Mouse (Mus musculus) small intestine, adult 2 months (tissue): ENCODE results near the gene Prlr.

Experiments used
- CTCF ChIP-seq: fragments of 200-500 bp; IDR thresholded peaks from 2 replicates; pipeline ENCODE4 v1.5.1; 2012; ENCODE audit warnings: low read depth, mild to moderate bottlenecking, control low read depth, inconsistent platforms, low read length, moderate library complexity, mixed read lengths; ENCODE audit not compliant: insufficient replicate concordance, insufficient read length; ENCODE audit errors: extremely low read depth
- POLR2A ChIP-seq: fragments of 200-500 bp; IDR thresholded peaks from 2 replicates; pipeline ENCODE4 v1.6.1; 2012; ENCODE audit warnings: low read depth, mild to moderate bottlenecking, control low read depth, inconsistent platforms, low read length, moderate library complexity

GRCm38 (mm10) chr15:10387263-10387662 lies 210.2 kb downstream of the Prlr start:
- no peak for TF ChIP-seq CTCF
- TF ChIP-seq POLR2A: no peak
